Mouse (Mus musculus): Measurements from ENCODE around the gene Tspan11. TPM values are rescaled to one million over a fixed set of nuclear protein-coding genes. Genes with fewer than 3 reads are reported as not detected.

Tspan11 gene
- total RNA-seq, 1 experiment, result 0.13 TPM

GRCm38 (mm10) chr6:127989624-127990212, 102.3 kb downstream of the Tspan11 start:
- Histone ChIP-seq H3K36me3 (ENCODE audit: control insufficient read depth, insufficient read depth, low read length, poor library complexity, severe bottlenecking) (no peaks in the 10 kb centered on the region), H3K27ac (ENCODE audit: insufficient read depth, low read depth, low read length, poor library complexity, severe bottlenecking) (no peak overlapping the region), H3K4me3 (ENCODE audit: insufficient read depth in 1 of 2, low read depth in 1 of 2, low read length in 2 of 2, poor library complexity in 1 of 2, severe bottlenecking in 1 of 2) (no peak overlapping the region), H3K9me3 (ENCODE audit: control insufficient read depth, insufficient read depth, low read depth, low read length) (no peaks in the 10 kb centered on the region), H3K4me1 (ENCODE audit: control insufficient read depth in 2 of 2, insufficient read depth in 2 of 2, low read length in 2 of 2, poor library complexity in 1 of 2) (no peaks in the 10 kb centered on the region), H3K9ac (ENCODE audit: insufficient read depth, low read depth, low read length, poor library complexity, severe bottlenecking) (no peak overlapping the region)
- no peak for TF ChIP-seq CHD2 (IDR thresholded peaks at IDR 0.05; ENCODE audit: low read depth, low read length)
- no peak for TF ChIP-seq HCFC1 (IDR thresholded peaks at IDR 0.05; ENCODE audit: borderline replicate concordance, insufficient read depth, low read length)
- DNase-seq (ENCODE audit: low read depth, low spot score), result no peak
- in situ Hi-C loops (cut with MboI; ENCODE audit: low sequenced_read_pairs in 2 of 2, unreplicated experiment in 2 of 2), result no loop called here

- H3K9me3 ChIP-seq (ENCODE audit: control insufficient read depth, insufficient read depth, low read depth, low read length), result no peaks in the 10 kb centered on the region
- H3K4me3 ChIP-seq (ENCODE audit: insufficient read depth in 1 of 2, low read depth in 1 of 2, low read length in 2 of 2, poor library complexity in 1 of 2, severe bottlenecking in 1 of 2), result no peak overlapping the region
- no peaks in the 10 kb centered on the region for H3K4me1 ChIP-seq (ENCODE audit: control insufficient read depth in 2 of 2, insufficient read depth in 2 of 2, low read length in 2 of 2, poor library complexity in 1 of 2)
- no peaks in the 10 kb centered on the region for H3K36me3 ChIP-seq (ENCODE audit: control insufficient read depth, insufficient read depth, low read length, poor library complexity, severe bottlenecking)
- no peak for TF ChIP-seq MAFK (IDR thresholded peaks at IDR 0.05; ENCODE audit: insufficient read depth, low read depth, low read length)
- no peak for TF ChIP-seq HCFC1 (IDR thresholded peaks at IDR 0.05; ENCODE audit: borderline replicate concordance, insufficient read depth, low read length)
- TF ChIP-seq ZNF384 (IDR thresholded peaks at IDR 0.05; ENCODE audit: low read depth, low read length), result no peak
- no peak overlapping the region for H3K27ac ChIP-seq (ENCODE audit: insufficient read depth, low read depth, low read length, poor library complexity, severe bottlenecking)
- DNase-seq (ENCODE audit: low read depth, low spot score), result no peak
- H3K9ac ChIP-seq (ENCODE audit: insufficient read depth, low read depth, low read length, poor library complexity, severe bottlenecking), result no peak overlapping the region
- in situ Hi-C loops (cut with MboI; ENCODE audit: low sequenced_read_pairs in 2 of 2, unreplicated experiment in 2 of 2), result no loop called here
Observed at GRCm38 (mm10) chr6:127991509-127992176, 104.3 kb downstream of the Tspan11 start.

GRCm38 (mm10) chr6:127992993-127993392, 105.6 kb downstream of the Tspan11 start:
- TF ChIP-seq ZC3H11A (IDR thresholded peaks at IDR 0.05; ENCODE audit: borderline replicate concordance, low read depth, low read length) (no peak), HCFC1 (IDR thresholded peaks at IDR 0.05; ENCODE audit: borderline replicate concordance, insufficient read depth, low read length) (no peak), MAFK (IDR thresholded peaks at IDR 0.05; ENCODE audit: insufficient read depth, low read depth, low read length) (no peak), ZNF384 (IDR thresholded peaks at IDR 0.05; ENCODE audit: low read depth, low read length) (no peak), CHD2 (IDR thresholded peaks at IDR 0.05; ENCODE audit: low read depth, low read length) (no peak)
- no peak overlapping the region for H3K9ac ChIP-seq (ENCODE audit: insufficient read depth, low read depth, low read length, poor library complexity, severe bottlenecking)
- no peak for DNase-seq (ENCODE audit: low read depth, low spot score)
- no peaks in the 10 kb centered on the region for H3K9me3 ChIP-seq (ENCODE audit: control insufficient read depth, insufficient read depth, low read depth, low read length)
- no peaks in the 10 kb centered on the region for H3K36me3 ChIP-seq (ENCODE audit: control insufficient read depth, insufficient read depth, low read length, poor library complexity, severe bottlenecking)
- no peaks in the 10 kb centered on the region for H3K4me1 ChIP-seq (ENCODE audit: control insufficient read depth in 2 of 2, insufficient read depth in 2 of 2, low read length in 2 of 2, poor library complexity in 1 of 2)
- H3K27ac ChIP-seq (ENCODE audit: insufficient read depth, low read depth, low read length, poor library complexity, severe bottlenecking), result no peak overlapping the region
- no peak overlapping the region for H3K4me3 ChIP-seq (ENCODE audit: insufficient read depth in 1 of 2, low read depth in 1 of 2, low read length in 2 of 2, poor library complexity in 1 of 2, severe bottlenecking in 1 of 2)
- in situ Hi-C loops (cut with MboI; ENCODE audit: low sequenced_read_pairs in 2 of 2, unreplicated experiment in 2 of 2), result no loop called here

- no peaks in the 10 kb centered on the region for H3K4me1 ChIP-seq (ENCODE audit: control insufficient read depth in 2 of 2, insufficient read depth in 2 of 2, low read length in 2 of 2, poor library complexity in 1 of 2)
- TF ChIP-seq MAFK (IDR thresholded peaks at IDR 0.05; ENCODE audit: insufficient read depth, low read depth, low read length) (no peak), ZNF384 (IDR thresholded peaks at IDR 0.05; ENCODE audit: low read depth, low read length) (no peak), ZC3H11A (IDR thresholded peaks at IDR 0.05; ENCODE audit: borderline replicate concordance, low read depth, low read length) (no peak), HCFC1 (IDR thresholded peaks at IDR 0.05; ENCODE audit: borderline replicate concordance, insufficient read depth, low read length) (no peak), CHD2 (IDR thresholded peaks at IDR 0.05; ENCODE audit: low read depth, low read length) (no peak)
- no peak for DNase-seq (ENCODE audit: low read depth, low spot score)
- H3K4me3 ChIP-seq (ENCODE audit: insufficient read depth in 1 of 2, low read depth in 1 of 2, low read length in 2 of 2, poor library complexity in 1 of 2, severe bottlenecking in 1 of 2), result no peak overlapping the region
- H3K27ac ChIP-seq (ENCODE audit: insufficient read depth, low read depth, low read length, poor library complexity, severe bottlenecking), result no peak overlapping the region
- in situ Hi-C loops (cut with MboI; ENCODE audit: low sequenced_read_pairs in 2 of 2, unreplicated experiment in 2 of 2), result no loop called here
- H3K9ac ChIP-seq (ENCODE audit: insufficient read depth, low read depth, low read length, poor library complexity, severe bottlenecking), result no peak overlapping the region
- H3K36me3 ChIP-seq (ENCODE audit: control insufficient read depth, insufficient read depth, low read length, poor library complexity, severe bottlenecking), result no peaks in the 10 kb centered on the region
- no peaks in the 10 kb centered on the region for H3K9me3 ChIP-seq (ENCODE audit: control insufficient read depth, insufficient read depth, low read depth, low read length)
Observed at GRCm38 (mm10) chr6:127996928-127997327, 109.5 kb downstream of the Tspan11 start.

GRCm38 (mm10) chr6:127999118-127999517, 111.7 kb downstream of the Tspan11 start:
- DNase-seq (ENCODE audit: low read depth, low spot score), result no peak
- no peak overlapping the region for H3K9ac ChIP-seq (ENCODE audit: insufficient read depth, low read depth, low read length, poor library complexity, severe bottlenecking)
- H3K9me3 ChIP-seq (ENCODE audit: control insufficient read depth, insufficient read depth, low read depth, low read length), result no peaks in the 10 kb centered on the region
- H3K4me3 ChIP-seq (ENCODE audit: insufficient read depth in 1 of 2, low read depth in 1 of 2, low read length in 2 of 2, poor library complexity in 1 of 2, severe bottlenecking in 1 of 2), result no peak overlapping the region
- H3K36me3 ChIP-seq (ENCODE audit: control insufficient read depth, insufficient read depth, low read length, poor library complexity, severe bottlenecking), result no peaks in the 10 kb centered on the region
- H3K4me1 ChIP-seq (ENCODE audit: control insufficient read depth in 2 of 2, insufficient read depth in 2 of 2, low read length in 2 of 2, poor library complexity in 1 of 2), result no peaks in the 10 kb centered on the region
- no peak overlapping the region for H3K27ac ChIP-seq (ENCODE audit: insufficient read depth, low read depth, low read length, poor library complexity, severe bottlenecking)
- in situ Hi-C loops (cut with MboI; ENCODE audit: low sequenced_read_pairs in 2 of 2, unreplicated experiment in 2 of 2), result no loop called here
- TF ChIP-seq MAFK (IDR thresholded peaks at IDR 0.05; ENCODE audit: insufficient read depth, low read depth, low read length), result no peak
- no peak for TF ChIP-seq ZC3H11A (IDR thresholded peaks at IDR 0.05; ENCODE audit: borderline replicate concordance, low read depth, low read length)
- no peak for TF ChIP-seq HCFC1 (IDR thresholded peaks at IDR 0.05; ENCODE audit: borderline replicate concordance, insufficient read depth, low read length)
- no peak for TF ChIP-seq CHD2 (IDR thresholded peaks at IDR 0.05; ENCODE audit: low read depth, low read length)
- no peak for TF ChIP-seq ZNF384 (IDR thresholded peaks at IDR 0.05; ENCODE audit: low read depth, low read length)

Measured in ES-E14 (cell line).